Mouse (Mus musculus) kidney, adult 2 months (tissue): ENCODE measurements around the gene Sufu. TPM values are rescaled to one million over a fixed set of nuclear protein-coding genes. Genes with fewer than 3 reads are reported as not detected.
A peak's percentile ranks its signal among the peaks of the same experiment; 100 is the strongest.

Experiments
- DNase-seq: peaks from one replicate; pipeline ENCODE4 v3.0.0; 2021
- H3K27ac ChIP-seq: fragments of 200-500 bp; 2 replicates; pipeline ENCODE4 v1.5.1; 2012; ENCODE audit warnings: low read depth, low read length, control low read depth, inconsistent platforms; ENCODE audit not compliant: insufficient read depth
- H3K27me3 ChIP-seq: fragments of 200-500 bp; replicated peaks from 2 replicates; pipeline ENCODE4 v1.6.1; 2012; ENCODE audit warnings: mild to moderate bottlenecking, moderate library complexity, low read length, inconsistent platforms; ENCODE audit not compliant: control insufficient read depth, insufficient read depth
- H3K36me3 ChIP-seq: fragments of 200-500 bp; 2 replicates; pipeline ENCODE4 v1.6.1; 2012; ENCODE audit warnings: mild to moderate bottlenecking, moderate library complexity, low read length, inconsistent platforms; ENCODE audit not compliant: control insufficient read depth, insufficient read depth
- H3K4me1 ChIP-seq: fragments of 200-500 bp; 2 replicates; pipeline ENCODE4 v1.6.1; 2011; ENCODE audit warnings: low read length; ENCODE audit not compliant: control insufficient read depth, insufficient read depth
- H3K4me3 ChIP-seq: fragments of 200-500 bp; 2 replicates; pipeline ENCODE4 v1.5.1; 2011; ENCODE audit warnings: mild to moderate bottlenecking, low read depth, low read length, control low read depth; ENCODE audit not compliant: insufficient read depth
- CTCF ChIP-seq: fragments of 200-500 bp; conservative IDR thresholded peaks from 2 replicates; pipeline ENCODE4 v1.5.1; 2011; ENCODE audit warnings: low read depth, mild to moderate bottlenecking, control low read depth, low read length, moderate library complexity, mixed read lengths; ENCODE audit not compliant: insufficient read depth, insufficient read length
- POLR2A ChIP-seq: fragments of 200-500 bp; IDR thresholded peaks from one replicate; pipeline ENCODE4 v1.6.1; 2011; ENCODE audit warnings: low read depth, low read length, control low read depth
- WGBS: fragments of 180-500 bp; shearing (Covaris S2); methylation state at CpG from one replicate; pipeline ENCODE4 v1.1.7; 2018; 5-methylcytosine and 5-hydroxymethylcytosine counted together
- polyA plus RNA-seq: library from polyadenylated mRNA; depleted of rRNA; stranded (reverse); fragments of >200 nt; gene quantifications from 2 replicates; pipeline ENCODE4 v1.2.3, GENCODE M21; 2012

The Sufu gene
- polyA plus RNA-seq, 1 experiment, result 38.2 TPM

DNA sequence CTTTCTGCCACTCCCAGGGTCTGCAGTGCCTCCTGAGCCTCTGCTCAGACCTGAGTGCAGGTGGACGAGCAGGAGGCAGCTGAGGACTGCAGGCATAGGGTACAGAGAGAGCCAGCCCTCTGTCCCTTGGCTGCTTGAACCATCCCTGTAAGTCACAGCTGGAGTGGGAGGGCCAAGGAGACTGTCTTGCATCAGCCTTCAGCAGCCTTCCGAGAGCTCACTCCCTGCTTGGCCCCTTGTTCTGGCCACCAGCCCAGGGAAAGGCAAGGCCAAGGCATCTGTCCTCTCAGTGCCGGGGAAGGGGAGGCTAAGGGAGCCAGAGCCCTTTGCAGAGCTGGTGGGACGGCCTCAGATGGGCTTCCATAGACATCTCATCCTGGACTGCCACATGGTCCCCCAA is 81.5 kb downstream of the Sufu start:
- Histone ChIP-seq H3K27me3 (no peaks in the 10 kb centered on the region), H3K4me1 (peaks cover 19% of the 10 kb centered on the region), H3K4me3 (no peak overlapping the region), H3K27ac (peak overlapping the region; percentile 61), H3K36me3 (no peaks in the 10 kb centered on the region)
- DNase-seq, result peak; percentile 61
- WGBS, result 66% methylated on average over 4 of the region's 4 CpGs
- TF ChIP-seq POLR2A (no peak), CTCF (no peak)

DNA sequence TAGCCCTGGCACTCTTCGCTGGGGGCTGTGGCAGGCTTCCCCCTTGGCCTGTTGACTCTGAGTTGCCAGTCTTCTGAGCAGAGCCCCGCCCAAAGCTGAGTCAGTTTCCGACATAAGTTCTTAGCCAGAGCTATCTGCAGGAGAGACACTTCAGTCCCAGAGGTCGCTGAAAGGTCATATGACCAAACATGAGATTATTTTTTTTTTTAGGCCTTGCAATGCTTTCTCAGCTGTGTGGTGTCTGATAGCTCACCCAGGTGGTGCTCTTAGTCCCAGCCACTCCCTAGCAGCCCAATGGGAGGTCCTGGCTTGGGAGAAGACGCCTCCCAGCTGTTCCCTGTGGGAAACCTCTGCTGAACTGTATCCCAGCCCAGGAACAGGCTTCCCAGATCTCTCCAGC is 82.1 kb downstream of the Sufu start:
- H3K4me3 ChIP-seq, result no peak overlapping the region
- H3K27ac ChIP-seq, result peak overlapping the region; percentile 61
- 37% methylated on average over 5 of the region's 5 CpGs for whole genome bisulfite sequencing
- TF ChIP-seq POLR2A, result no peak
- TF ChIP-seq CTCF, result no peak
- H3K4me1 ChIP-seq, result peaks cover 23% of the 10 kb centered on the region
- H3K27me3 ChIP-seq, result no peaks in the 10 kb centered on the region
- DNase-seq, result peak; percentile 87
- H3K36me3 ChIP-seq, result no peaks in the 10 kb centered on the region

DNA sequence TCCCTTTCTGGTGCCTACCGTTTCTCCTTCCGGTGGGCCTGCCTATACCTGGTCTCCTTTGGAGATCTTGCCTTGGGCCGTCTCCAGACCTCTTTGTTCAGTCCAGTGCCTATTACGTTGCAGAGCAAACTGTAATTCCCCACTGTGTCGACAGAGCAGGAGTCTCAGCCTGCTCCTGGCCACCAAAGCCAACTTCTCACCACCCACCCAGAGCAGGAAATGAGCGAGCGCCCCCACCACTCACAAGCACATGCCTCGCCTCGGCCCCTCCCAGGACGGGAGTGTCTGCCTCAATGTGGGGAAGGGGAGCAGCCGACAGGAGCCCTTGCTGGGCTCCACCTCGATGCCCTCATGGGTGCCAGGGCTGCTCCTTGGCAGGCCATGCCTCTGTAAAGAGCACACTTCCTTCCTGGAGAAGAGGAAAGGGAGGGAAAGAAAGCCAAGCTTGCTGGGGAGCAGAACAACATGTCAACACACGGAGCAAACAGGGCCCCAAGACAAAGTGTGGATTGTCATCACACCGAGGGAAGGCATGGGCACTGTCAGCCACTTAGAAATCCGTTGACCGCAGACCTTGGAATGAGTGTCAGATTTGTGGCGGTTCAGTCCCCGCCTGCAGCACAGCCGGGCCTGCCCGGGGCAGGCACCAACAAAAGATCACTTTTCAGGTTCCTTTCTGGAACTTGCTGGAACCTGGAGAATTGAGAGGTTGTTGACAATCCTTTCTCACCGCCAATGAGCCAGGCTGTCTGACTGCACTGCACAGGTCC is 82.8 kb downstream of the Sufu start:
- WGBS, result 42% methylated on average over 21 of the region's 21 CpGs
- Histone ChIP-seq H3K27me3 (no peaks in the 10 kb centered on the region), H3K36me3 (no peaks in the 10 kb centered on the region), H3K4me3 (no peak overlapping the region), H3K27ac (peak overlapping the region; percentile 33), H3K4me1 (peaks cover 29% of the 10 kb centered on the region)
- TF ChIP-seq POLR2A (no peak), CTCF (no peak)
- no peak for DNase-seq

DNA sequence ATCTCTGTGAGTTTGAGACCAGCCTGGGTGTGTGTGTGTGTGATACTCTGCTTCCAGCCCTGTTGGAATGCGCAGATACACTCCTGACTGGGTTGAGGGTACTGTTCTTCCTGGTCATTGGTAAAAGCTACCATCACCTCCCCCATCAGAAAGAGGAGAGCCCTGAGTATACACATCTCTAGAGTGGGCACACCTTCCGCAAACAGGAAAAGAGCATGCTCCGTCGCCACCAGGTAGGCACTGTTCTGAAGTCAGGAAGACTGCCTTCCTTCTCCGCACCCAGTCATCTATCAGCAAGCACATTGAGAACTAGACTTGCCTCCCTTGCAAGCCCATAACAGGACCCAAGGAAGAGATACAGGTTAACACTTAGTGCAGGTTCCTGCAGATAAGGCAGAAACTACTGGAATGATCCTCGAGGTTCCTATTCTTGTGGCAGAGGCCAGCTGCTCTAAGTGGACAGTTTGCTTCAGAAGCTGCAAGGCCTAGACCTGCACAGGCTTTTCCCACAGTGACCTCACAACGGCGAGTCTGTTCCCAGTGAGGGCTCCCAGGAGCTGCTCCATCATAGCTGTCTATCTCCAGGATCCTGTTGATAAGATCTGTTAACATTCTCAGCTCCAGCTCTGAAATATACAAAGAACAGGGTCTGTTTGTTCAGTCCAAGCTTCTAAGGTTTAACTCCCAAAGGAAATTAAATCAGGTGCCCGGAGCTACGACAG is 84.1 kb downstream of the Sufu start:
- no peak for TF ChIP-seq CTCF
- no peak for TF ChIP-seq POLR2A
- DNase-seq, result no peak
- Histone ChIP-seq H3K27ac (no peak overlapping the region), H3K27me3 (no peaks in the 10 kb centered on the region), H3K36me3 (no peaks in the 10 kb centered on the region), H3K4me1 (peaks cover 41% of the 10 kb centered on the region), H3K4me3 (no peak overlapping the region)
- 79% methylated on average over 10 of the region's 10 CpGs for WGBS

DNA sequence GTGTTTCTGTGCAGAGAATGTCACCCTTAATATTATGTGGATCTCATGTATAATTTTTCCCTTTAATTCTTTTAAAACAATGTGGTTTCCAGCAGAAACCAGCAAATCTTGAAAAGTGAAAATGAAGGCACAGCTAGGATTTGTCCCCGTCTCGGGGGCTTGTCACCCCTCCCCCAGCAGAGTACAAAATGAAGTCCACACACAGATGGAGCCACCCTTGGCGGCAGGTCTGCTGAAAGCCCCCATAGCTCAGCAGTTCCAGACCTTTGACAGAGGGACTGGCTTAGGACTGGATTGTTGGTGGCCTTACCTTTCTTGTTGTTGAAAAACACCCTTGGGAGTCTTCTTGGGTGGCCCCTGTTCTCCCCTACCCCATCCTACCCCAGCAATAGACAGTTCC is 84.7 kb downstream of the Sufu start:
- H3K4me1 ChIP-seq, result peaks cover 41% of the 10 kb centered on the region
- H3K27ac ChIP-seq, result no peak overlapping the region
- 63% methylated on average over 3 of the region's 3 CpGs for WGBS

DNA sequence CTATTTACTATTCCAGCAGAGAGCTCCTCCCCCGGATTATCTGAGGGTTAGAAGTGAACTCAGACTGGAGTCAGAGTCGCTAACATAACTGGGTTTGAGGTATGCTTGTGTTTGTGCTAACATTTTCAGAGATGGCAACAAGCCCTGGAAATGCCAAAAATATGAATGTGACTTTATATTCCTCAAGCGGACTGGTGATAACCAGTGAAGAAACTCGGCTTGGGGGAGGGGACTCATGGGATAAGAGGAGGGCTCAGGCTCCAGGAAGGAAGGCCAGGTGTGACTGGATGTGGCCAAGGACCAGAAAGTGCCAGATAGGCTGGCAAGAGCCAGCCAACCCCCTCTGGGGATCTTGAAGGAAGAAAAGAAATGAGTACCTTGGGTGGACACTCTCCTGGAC is 85.1 kb downstream of the Sufu start:
- peaks cover 41% of the 10 kb centered on the region for H3K4me1 ChIP-seq

More for the DNA sequence above, 84.7 kb downstream of the Sufu start:
- H3K36me3 ChIP-seq, result no peaks in the 10 kb centered on the region
- H3K27me3 ChIP-seq, result no peaks in the 10 kb centered on the region
- no peak for DNase-seq
- no peak for TF ChIP-seq CTCF
- no peak for TF ChIP-seq POLR2A
- H3K4me3 ChIP-seq, result no peak overlapping the region

DNA sequence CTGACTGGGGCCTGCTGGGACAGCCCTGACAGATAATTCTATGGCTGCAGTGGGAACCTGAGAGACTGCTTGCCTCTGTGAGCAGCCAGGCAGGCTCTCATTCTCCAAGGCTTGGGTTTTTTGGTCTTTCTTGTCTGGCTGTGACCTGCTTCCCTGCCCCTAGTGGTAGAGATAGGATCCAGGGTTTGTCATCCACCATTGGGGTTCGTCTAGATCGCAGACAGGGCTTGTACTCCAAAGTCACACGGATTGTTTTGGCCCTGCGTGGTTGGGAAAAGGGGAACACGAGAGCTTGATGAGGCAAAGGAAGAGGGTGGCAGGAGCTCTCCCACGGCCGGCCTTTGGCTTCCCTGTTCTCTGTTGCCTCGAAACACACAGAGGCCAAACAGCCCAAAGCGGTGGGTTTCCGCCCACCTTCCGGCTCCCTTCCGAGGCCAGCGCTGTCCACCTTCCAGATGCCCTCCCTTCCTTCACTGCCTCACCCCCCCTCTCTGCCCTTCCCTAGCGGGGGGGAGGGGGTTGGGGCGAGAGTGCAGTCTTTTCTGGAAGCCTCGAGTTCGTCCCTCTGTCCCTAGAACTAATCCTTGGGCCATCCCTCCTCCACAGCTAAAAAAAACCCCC is 86.3 kb downstream of the Sufu start:
- Histone ChIP-seq H3K27me3 (no peaks in the 10 kb centered on the region), H3K27ac (peak overlapping the region; percentile 17), H3K4me3 (no peak overlapping the region), H3K36me3 (no peaks in the 10 kb centered on the region), H3K4me1 (peaks cover 41% of the 10 kb centered on the region)
- no peak for DNase-seq
- WGBS, result 13% methylated on average over 17 of the region's 17 CpGs
- TF ChIP-seq POLR2A (no peak), CTCF (peak; percentile 42; the same call in 1 of the 2 replicates)

More for the DNA sequence above, 85.1 kb downstream of the Sufu start:
- TF ChIP-seq POLR2A (no peak), CTCF (no peak)
- Histone ChIP-seq H3K27ac (no peak overlapping the region), H3K36me3 (no peaks in the 10 kb centered on the region), H3K27me3 (no peaks in the 10 kb centered on the region), H3K4me3 (no peak overlapping the region)
- WGBS, result 31% methylated on average over 4 of the region's 4 CpGs
- DNase-seq, result no peak
